Mouse (Mus musculus) lung, postnatal 0 days (tissue): Measurements from ENCODE around the gene Fam162a. TPM values are rescaled to one million over a fixed set of nuclear protein-coding genes. Genes with fewer than 3 reads are reported as not detected.
A peak's percentile ranks its signal among the peaks of the same experiment; 100 is the strongest.
"Not testable (repeated sequence)": the region's sequence is repeated elsewhere in the genome, so short reads cannot be mapped to it uniquely, and the experiment has no call there.

ENCODE experiments used
- ATAC-seq: fragments of 200-750 bp; cut with Nextera tagmentation; 2 replicates; pipeline ENCODE4 v1.8.0; 2017; ENCODE audit warnings: moderate library complexity
- DNase-seq: peaks from one replicate; pipeline ENCODE4 v3.0.0-alpha.2; 2016; ENCODE audit warnings: low spot score
- H3K27ac ChIP-seq: fragments of 300-500 bp; sonication (generic); 2 replicates; pipeline ENCODE4 v1.5.1; 2014; ENCODE audit warnings: antibody characterized with exemption, mild to moderate bottlenecking, low read length, mixed read lengths
- H3K27me3 ChIP-seq: fragments of 300-500 bp; sonication (generic); replicated peaks from 2 replicates; pipeline ENCODE4 v1.6.1; 2014; ENCODE audit warnings: low read length, mixed read lengths; ENCODE audit not compliant: insufficient read depth
- H3K36me3 ChIP-seq: fragments of 300-500 bp; sonication (generic); 2 replicates; pipeline ENCODE4 v1.6.1; 2014; ENCODE audit warnings: low read length, mixed read lengths; ENCODE audit not compliant: insufficient read depth
- H3K4me1 ChIP-seq: fragments of 300-500 bp; sonication (generic); 2 replicates; pipeline ENCODE4 v1.6.1; 2014; ENCODE audit warnings: antibody characterized with exemption, low read depth, low read length, mixed read lengths; ENCODE audit not compliant: insufficient read depth
- H3K4me2 ChIP-seq: fragments of 300-500 bp; sonication (generic); replicated peaks from 2 replicates; pipeline ENCODE4 v1.6.1; 2014; ENCODE audit warnings: low read depth, mild to moderate bottlenecking, low read length, moderate library complexity, mixed read lengths
- H3K4me3 ChIP-seq: fragments of 300-500 bp; sonication (generic); 2 replicates; pipeline ENCODE4 v1.5.1; 2014; ENCODE audit warnings: low read depth, low read length
- H3K9ac ChIP-seq: fragments of 300-500 bp; sonication (generic); replicated peaks from 2 replicates; pipeline ENCODE4 v1.6.1; 2014; ENCODE audit warnings: low read depth, mild to moderate bottlenecking
- H3K9me3 ChIP-seq: fragments of 300-500 bp; sonication (generic); 2 replicates; pipeline ENCODE4 v1.6.1; 2016; ENCODE audit warnings: low read length, mixed read lengths
- CTCF ChIP-seq: IDR thresholded peaks from 2 replicates; pipeline ENCODE4 v1.5.1; 2016; ENCODE audit warnings: antibody characterized with exemption, mild to moderate bottlenecking
- EP300 ChIP-seq: IDR thresholded peaks from 2 replicates; pipeline ENCODE4 v1.6.1; 2016; ENCODE audit warnings: antibody characterized with exemption, mild to moderate bottlenecking, control low read depth
- WGBS: fragments of 180-500 bp; shearing (Covaris S2); extraction: QIAGEN DNeasy Blood & Tissue Kit; methylation state at CpG from one replicate; pipeline ENCODE4 v1.1.7; 2014; 5-methylcytosine and 5-hydroxymethylcytosine counted together
- polyA plus RNA-seq: library from polyadenylated mRNA; unstranded; fragments of >200 nt; fragmentation: Nextera tagmentation; extraction: Ambion mirVana; gene quantifications from 2 replicates; pipeline ENCODE4 v1.2.1, GENCODE M21; 2015

The Fam162a gene
- polyA plus RNA-seq, 1 experiment from 2014 or later, result 234 TPM

- H3K27ac ChIP-seq, result no peak overlapping the region
- H3K27me3 ChIP-seq, result no peaks in the 10 kb centered on the region
- peaks cover 3% of the 10 kb centered on the region; the same call in 1 of the 2 replicates for H3K4me1 ChIP-seq
- WGBS, result 74% methylated on average over 5 of the region's 5 CpGs
- H3K36me3 ChIP-seq, result no peaks in the 10 kb centered on the region
- ATAC-seq, result no peak
- no peaks in the 10 kb centered on the region for H3K9me3 ChIP-seq
- no peak overlapping the region for H3K4me2 ChIP-seq
- H3K9ac ChIP-seq, result no peak overlapping the region
- DNase-seq, result no peak
- no peak for TF ChIP-seq EP300
- no peak for TF ChIP-seq CTCF
- H3K4me3 ChIP-seq, result no peak overlapping the region
Observed at GRCm38 (mm10) chr16:36064904-36065303, 6.5 kb downstream of the Fam162a start.

DNA sequence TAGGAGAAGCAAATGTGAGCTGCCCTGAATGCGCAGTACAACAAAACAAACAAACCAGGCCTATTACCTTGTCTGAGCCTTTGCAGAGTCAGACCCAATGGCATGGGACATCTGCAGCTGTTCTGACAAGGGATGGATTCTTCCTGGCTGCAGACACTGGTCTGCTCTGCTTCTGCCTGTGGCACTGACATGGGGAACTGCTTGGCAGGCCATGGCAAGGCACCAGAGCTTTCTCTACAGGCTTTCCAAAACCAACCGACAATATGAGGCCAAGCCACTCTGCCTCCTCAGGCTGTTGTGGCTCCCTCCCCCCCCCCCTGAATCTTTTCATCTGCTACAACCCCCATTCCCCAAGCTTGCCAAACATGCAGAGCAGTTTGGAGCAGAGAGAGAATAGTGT, 8.1 kb downstream of the Fam162a start:
- Histone ChIP-seq H3K4me1 (0 out of 2 replicates have a peak, but pooled peaks cover 3% of the 10 kb centered on the region), H3K9ac (no peak overlapping the region), H3K9me3 (no peaks in the 10 kb centered on the region), H3K36me3 (no peaks in the 10 kb centered on the region), H3K4me2 (no peak overlapping the region), H3K27me3 (no peaks in the 10 kb centered on the region), H3K4me3 (no peak overlapping the region), H3K27ac (no peak overlapping the region)
- WGBS, result 67% methylated on average over 2 of the region's 2 CpGs
- TF ChIP-seq EP300 (no peak), CTCF (no peak)
- ATAC-seq (no peak), DNase-seq (no peak)

DNA sequence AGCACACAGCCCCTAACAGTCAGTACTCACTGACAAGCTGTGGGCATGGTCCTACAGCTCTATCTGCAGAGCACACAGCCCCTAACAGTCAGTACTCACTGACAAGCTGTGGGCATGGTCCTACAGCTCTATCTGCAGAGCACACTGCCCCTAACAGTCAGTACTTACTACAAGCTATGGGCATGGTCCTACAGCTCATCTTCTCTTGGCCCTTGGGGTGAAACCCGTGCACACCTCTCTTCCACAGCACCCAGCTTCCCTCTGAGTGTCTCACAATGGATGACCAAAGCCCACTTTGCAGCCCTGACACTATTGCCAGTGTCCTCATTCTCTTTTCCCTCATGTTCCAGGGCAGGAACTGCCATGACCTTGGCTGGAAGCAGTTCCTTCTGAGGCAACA, 8.9 kb downstream of the Fam162a start:
- DNase-seq, ATAC-seq, H3K27me3 ChIP-seq, H3K4me2 ChIP-seq, H3K9me3 ChIP-seq, H3K4me3 ChIP-seq, H3K4me1 ChIP-seq, H3K36me3 ChIP-seq, H3K9ac ChIP-seq, H3K27ac ChIP-seq: not testable (repeated sequence)
- WGBS, result 89% methylated on average over 1 of the region's 1 CpGs

GRCm38 (mm10) chr16:36057933-36058475, 13.4 kb downstream of the Fam162a start:
- 0 out of 2 replicates have a peak, but pooled peaks cover 3% of the 10 kb centered on the region for H3K4me1 ChIP-seq
- no peak for DNase-seq
- TF ChIP-seq EP300, result no peak
- TF ChIP-seq CTCF, result no peak

DNA sequence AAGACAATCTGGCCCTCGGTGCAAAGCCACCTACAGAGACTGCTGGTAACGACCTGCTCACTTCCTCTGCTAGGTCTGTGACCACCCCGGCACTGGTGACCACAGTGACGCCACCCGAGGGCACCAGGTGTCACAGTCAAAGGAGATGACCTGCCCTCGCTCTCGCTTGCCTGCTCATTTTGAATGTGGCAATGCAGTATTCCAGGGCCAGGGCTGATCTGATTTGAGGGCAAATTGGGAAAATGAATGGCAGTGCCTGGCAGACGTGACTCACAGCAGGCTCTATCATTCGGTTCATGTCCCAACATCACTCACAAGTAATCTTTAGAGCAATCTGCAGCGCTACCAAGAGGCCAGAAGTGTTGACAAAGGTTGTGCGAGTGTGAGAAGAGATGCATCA, 15.0 kb downstream of the Fam162a start:
- DNase-seq (no peak), ATAC-seq (no peak)
- Histone ChIP-seq H3K9me3 (no peaks in the 10 kb centered on the region), H3K9ac (no peak overlapping the region), H3K4me1 (0 out of 2 replicates have a peak, but pooled peaks cover 3% of the 10 kb centered on the region), H3K27ac (no peak overlapping the region), H3K36me3 (0 out of 2 replicates have a peak, but pooled peaks cover 2% of the 10 kb centered on the region), H3K27me3 (no peaks in the 10 kb centered on the region), H3K4me3 (no peak overlapping the region), H3K4me2 (no peak overlapping the region)
- 91% methylated on average over 11 of the region's 11 CpGs for WGBS
- TF ChIP-seq EP300 (no peak), CTCF (no peak)

More at GRCm38 (mm10) chr16:36057933-36058475, 13.4 kb downstream of the Fam162a start:
- no peak for ATAC-seq
- Histone ChIP-seq H3K27ac (no peak overlapping the region), H3K4me2 (no peak overlapping the region), H3K9me3 (no peaks in the 10 kb centered on the region), H3K4me3 (no peak overlapping the region), H3K9ac (no peak overlapping the region), H3K27me3 (no peaks in the 10 kb centered on the region), H3K36me3 (no peaks in the 10 kb centered on the region)
- 59% methylated on average over 8 of the region's 8 CpGs for WGBS

GRCm38 (mm10) chr16:36054920-36055319, 16.5 kb downstream of the Fam162a start:
- H3K9ac ChIP-seq, result no peak overlapping the region
- no peaks in the 10 kb centered on the region for H3K9me3 ChIP-seq
- WGBS, result 66% methylated on average over 8 of the region's 8 CpGs
- ATAC-seq, result peak; percentile 73
- no peak for TF ChIP-seq EP300
- 0 out of 2 replicates have a peak, but pooled peaks cover 3% of the 10 kb centered on the region for H3K4me1 ChIP-seq
- no peak overlapping the region for H3K4me2 ChIP-seq
- H3K27ac ChIP-seq, result no peak overlapping the region
- no peak overlapping the region for H3K4me3 ChIP-seq
- no peaks in the 10 kb centered on the region for H3K27me3 ChIP-seq
- peaks cover 8% of the 10 kb centered on the region for H3K36me3 ChIP-seq
- DNase-seq, result peak; percentile 55
